Mouse (Mus musculus) MEL (cell line): ENCODE results near the gene Med12l. TPM values are rescaled to one million over a fixed set of nuclear protein-coding genes. Genes with fewer than 3 reads are reported as not detected.

Experiments
- DNase-seq: peaks from one replicate; pipeline ENCODE4 v3.0.0; 2011; ENCODE audit warnings: low read depth, low spot score
- H3K27ac ChIP-seq: 2 replicates; pipeline ENCODE4 v1.5.1; 2012; ENCODE audit warnings: low read depth, mild to moderate bottlenecking, control low read depth, low read length, moderate library complexity; ENCODE audit not compliant: control insufficient read depth
- H3K27me3 ChIP-seq, 2 experiments: fragments of 150-350 bp in 1 of 2; sonication (generic) in 1 of 2; 2 replicates each; pipeline ENCODE4 v1.6.1; 2012; ENCODE audit warnings: low read length in 2 of 2, mild to moderate bottlenecking in 2 of 2, improper control_type of control experiment in 1 of 2, moderate library complexity in 1 of 2; ENCODE audit not compliant: insufficient read depth in 2 of 2, control insufficient read depth in 1 of 2
- H3K36me3 ChIP-seq, 2 experiments: 2 replicates each; pipeline ENCODE4 v1.6.1; 2012 to 2014; ENCODE audit warnings: low read length in 2 of 2, improper control_type of control experiment in 1 of 2, inconsistent platforms in 1 of 2, mild to moderate bottlenecking in 1 of 2; ENCODE audit not compliant: insufficient read depth in 2 of 2, control insufficient read depth in 1 of 2
- H3K4me1 ChIP-seq, 2 experiments: fragments of 150-350 bp in 1 of 2; sonication (generic) in 1 of 2; 2 replicates each; pipeline ENCODE4 v1.6.1; 2012; ENCODE audit warnings: low read length in 2 of 2, improper control_type of control experiment in 1 of 2, mild to moderate bottlenecking in 1 of 2; ENCODE audit not compliant: insufficient read depth in 2 of 2, control insufficient read depth in 1 of 2
- H3K4me3 ChIP-seq, 2 experiments: fragments of 150-350 bp in 1 of 2; sonication (generic) in 1 of 2; 2 replicates each; pipeline ENCODE4 v1.5.1; 2012; ENCODE audit warnings: low read depth in 2 of 2, low read length in 2 of 2, mild to moderate bottlenecking in 2 of 2, moderate library complexity in 2 of 2, control low read depth in 1 of 2, improper control_type of control experiment in 1 of 2; ENCODE audit not compliant: control insufficient read depth in 1 of 2, insufficient read depth in 1 of 2
- H3K79me2 ChIP-seq: 2 replicates; pipeline ENCODE4 v1.6.1; 2012; ENCODE audit warnings: mild to moderate bottlenecking, low read length, moderate library complexity; ENCODE audit not compliant: control insufficient read depth, poor library complexity, insufficient read depth
- H3K9ac ChIP-seq: 2 replicates; pipeline ENCODE4 v1.6.1; 2012; ENCODE audit warnings: low read depth, mild to moderate bottlenecking, control low read depth, low read length, moderate library complexity; ENCODE audit not compliant: control insufficient read depth, poor library complexity, severe bottlenecking
- H3K9me3 ChIP-seq: fragments of 150-350 bp; sonication (generic); replicated peaks from 2 replicates; pipeline ENCODE4 v1.6.1; 2012; ENCODE audit warnings: mild to moderate bottlenecking, low read length, improper control_type of control experiment, moderate library complexity; ENCODE audit not compliant: insufficient read depth
- CHD1 ChIP-seq: IDR thresholded peaks from 2 replicates; pipeline ENCODE4 v1.6.1; 2012; ENCODE audit warnings: low read depth, mild to moderate bottlenecking, inconsistent platforms, low read length, improper control_type of control experiment
- CHD2 ChIP-seq: IDR thresholded peaks from 2 replicates; pipeline ENCODE4 v1.6.1; 2011; ENCODE audit warnings: low read length, improper control_type of control experiment
- GABPA ChIP-seq: IDR thresholded peaks from 2 replicates; pipeline ENCODE4 v1.6.1; 2012; ENCODE audit warnings: low read depth, mild to moderate bottlenecking, inconsistent platforms, low read length, improper control_type of control experiment, moderate library complexity
- GATA1 ChIP-seq: IDR thresholded peaks from 2 replicates; pipeline ENCODE4 v1.6.1; 2011; ENCODE audit warnings: low read depth, low read length, improper control_type of control experiment
- JUND ChIP-seq: IDR thresholded peaks from 2 replicates; pipeline ENCODE4 v1.6.1; 2011; ENCODE audit warnings: low read depth, mild to moderate bottlenecking, improper control_type of control experiment, low read length
- MAFK ChIP-seq: IDR thresholded peaks from 2 replicates; pipeline ENCODE4 v1.6.1; 2011; ENCODE audit warnings: low read depth, mild to moderate bottlenecking, low read length, improper control_type of control experiment, borderline replicate concordance
- MAZ ChIP-seq: IDR thresholded peaks from 2 replicates; pipeline ENCODE4 v1.6.1; 2012; ENCODE audit warnings: low read depth, mild to moderate bottlenecking, inconsistent platforms, low read length, improper control_type of control experiment
- NRF1 ChIP-seq: IDR thresholded peaks from 2 replicates; pipeline ENCODE4 v1.6.1; 2014; ENCODE audit warnings: low read depth, mild to moderate bottlenecking, inconsistent platforms, low read length, improper control_type of control experiment, moderate library complexity; ENCODE audit not compliant: poor library complexity, insufficient read depth, severe bottlenecking
- POLR2A ChIP-seq, 2 experiments: IDR thresholded peaks; 2 replicates each; pipeline ENCODE4 v1.6.1; 2011 to 2012; ENCODE audit warnings: low read length in 2 of 2, mild to moderate bottlenecking in 2 of 2, control low read depth in 1 of 2, improper control_type of control experiment in 1 of 2, low read depth in 1 of 2, moderate library complexity in 1 of 2; ENCODE audit not compliant: control insufficient read depth in 1 of 2, insufficient read depth in 1 of 2, poor library complexity in 1 of 2
- POLR2AphosphoS2 ChIP-seq: IDR thresholded peaks from 2 replicates; pipeline ENCODE4 v1.6.1; 2011; ENCODE audit warnings: low read length, improper control_type of control experiment
- POLR2AphosphoS5 ChIP-seq: IDR thresholded peaks from 2 replicates; pipeline ENCODE4 v1.6.1; 2012; ENCODE audit warnings: low read depth, borderline replicate concordance, mild to moderate bottlenecking, inconsistent platforms, low read length, moderate library complexity, mixed read lengths
- RAD21 ChIP-seq: IDR thresholded peaks from 2 replicates; pipeline ENCODE4 v1.6.1; 2011; ENCODE audit warnings: mild to moderate bottlenecking, low read depth, low read length, improper control_type of control experiment
- TCF12 ChIP-seq: IDR thresholded peaks from 2 replicates; pipeline ENCODE4 v1.6.1; 2014; ENCODE audit warnings: low read depth, mild to moderate bottlenecking, inconsistent platforms, low read length, improper control_type of control experiment, moderate library complexity
- UBTF ChIP-seq: IDR thresholded peaks from 2 replicates; pipeline ENCODE4 v1.6.1; 2012; ENCODE audit warnings: low read depth, mild to moderate bottlenecking, inconsistent platforms, low read length, improper control_type of control experiment, moderate library complexity, borderline replicate concordance; ENCODE audit not compliant: insufficient read depth
- ZC3H11A ChIP-seq: IDR thresholded peaks from 2 replicates; pipeline ENCODE4 v1.6.1; 2012; ENCODE audit warnings: low read depth, mild to moderate bottlenecking, inconsistent platforms, low read length, improper control_type of control experiment
- ZKSCAN1 ChIP-seq: IDR thresholded peaks from 2 replicates; pipeline ENCODE4 v1.6.1; 2012; ENCODE audit warnings: low read depth, mild to moderate bottlenecking, inconsistent platforms, low read length, improper control_type of control experiment, moderate library complexity
- ZNF384 ChIP-seq: IDR thresholded peaks from 2 replicates; pipeline ENCODE4 v1.6.1; 2012; ENCODE audit warnings: low read depth, mild to moderate bottlenecking, inconsistent platforms, low read length, improper control_type of control experiment
- polyA plus RNA-seq, 2 experiments: library from polyadenylated mRNA; stranded (reverse) in 1 of 2; unstranded in 1 of 2; fragments of >175 nt in 1 of 2; fragments of >200 nt in 1 of 2; gene quantifications; 2 replicates each; pipeline versions ENCODE4 v1.2.1 to v1.2.4; 2012; ENCODE audit warnings: low replicate concordance in 2 of 2, low read depth in 1 of 2; ENCODE audit not compliant: insufficient read length in 2 of 2, insufficient read depth in 1 of 2, missing spikeins in 1 of 2
- total RNA-seq: library from RNA; depleted of rRNA; stranded (reverse); fragments of 300-350 nt; gene quantifications from 2 replicates; pipeline ENCODE4 v1.2.3, GENCODE M21; 2012

Gene Med12l
- total and polyA plus RNA-seq, 3 experiments: 0.03 TPM; not detected in 2

- Histone ChIP-seq H3K79me2 (no peaks in the 10 kb centered on the region), H3K27ac (no peak overlapping the region), H3K9ac (no peak overlapping the region), H3K9me3 (no peaks in the 10 kb centered on the region), H3K4me1 (no peaks in the 10 kb centered on the region), H3K27me3 (no peaks in the 10 kb centered on the region; a peak in 1 of 4 replicates), H3K4me3 (no peak overlapping the region), H3K36me3 (no peaks in the 10 kb centered on the region)
- no peak for DNase-seq
- TF ChIP-seq POLR2AphosphoS2 (no peak), POLR2AphosphoS5 (no peak), ZKSCAN1 (no peak), ZC3H11A (no peak), GATA1 (no peak), UBTF (no peak), MAZ (no peak), JUND (no peak), CHD1 (no peak), ZNF384 (no peak), POLR2A (IDR thresholded peaks at IDR 0.05; ENCODE audit: control insufficient read depth in 1 of 2, insufficient read depth in 1 of 2, low read depth in 1 of 2, low read length in 2 of 2, poor library complexity in 1 of 2) (no peak), GABPA (no peak), NRF1 (no peak), RAD21 (no peak), CHD2 (no peak)
Observed at GRCm38 (mm10) chr3:59293437-59294199, 288.0 kb downstream of the Med12l start.

GRCm38 (mm10) chr3:59295699-59296562, 290.3 kb downstream of the Med12l start:
- H3K36me3 ChIP-seq: no peaks in the 10 kb centered on the region
- no peak overlapping the region for H3K9ac ChIP-seq
- DNase-seq: no peak
- H3K79me2 ChIP-seq: no peaks in the 10 kb centered on the region
- no peak overlapping the region for H3K27ac ChIP-seq
- no peak overlapping the region for H3K4me3 ChIP-seq
- no peaks in the 10 kb centered on the region; a peak in 1 of 4 replicates for H3K27me3 ChIP-seq
- TF ChIP-seq MAFK (no peak), TCF12 (no peak)
- H3K9me3 ChIP-seq: no peaks in the 10 kb centered on the region
- no peaks in the 10 kb centered on the region for H3K4me1 ChIP-seq
